Mouse (Mus musculus) myocyte (in vitro differentiated cells): ENCODE measurements around the gene Vpreb3. TPM values are rescaled to one million over a fixed set of nuclear protein-coding genes. Genes with fewer than 3 reads are reported as not detected.

ENCODE experiments used
- H3K27me3 ChIP-seq: one replicate; pipeline ENCODE4 v1.6.1; 2011; ENCODE audit not compliant: control insufficient read depth, insufficient read depth, insufficient read length
- H3K36me3 ChIP-seq: one replicate; pipeline ENCODE4 v1.6.1; 2011; ENCODE audit not compliant: control insufficient read depth, insufficient read depth
- H3K4me2 ChIP-seq: one replicate; pipeline ENCODE4 v1.6.1; 2011; ENCODE audit warnings: low read depth, control low read depth
- H3K4me3 ChIP-seq: one replicate; pipeline ENCODE4 v1.5.1; 2011; ENCODE audit warnings: mild to moderate bottlenecking, control low read depth, moderate library complexity
- H3K79me2 ChIP-seq: one replicate; pipeline ENCODE4 v1.6.1; 2011; ENCODE audit not compliant: control insufficient read depth, insufficient read depth
- H3ac ChIP-seq: one replicate; pipeline ENCODE4 v1.6.1; 2011; ENCODE audit not compliant: control insufficient read depth, insufficient read length
- CEBPB ChIP-seq: IDR thresholded peaks from 2 replicates; pipeline ENCODE4 v1.6.1; 2011; ENCODE audit warnings: mild to moderate bottlenecking, moderate library complexity; ENCODE audit not compliant: poor library complexity, insufficient read depth, severe bottlenecking
- E2F4 ChIP-seq: IDR thresholded peaks from one replicate; pipeline ENCODE4 v1.6.1; 2011; ENCODE audit warnings: mild to moderate bottlenecking, control low read depth, moderate library complexity; ENCODE audit not compliant: insufficient read depth
- MAX ChIP-seq: IDR thresholded peaks from one replicate; pipeline ENCODE4 v1.6.1; 2011; ENCODE audit warnings: low read depth, mild to moderate bottlenecking, control low read depth
- MYOD1 ChIP-seq, 3 experiments: IDR thresholded peaks; one replicate each; pipeline ENCODE4 v1.6.1; 2011; ENCODE audit warnings: control low read depth in 2 of 3, low read depth in 2 of 3, mild to moderate bottlenecking in 2 of 3, moderate library complexity in 1 of 3; ENCODE audit not compliant: insufficient read length in 2 of 3, control insufficient read depth in 1 of 3
- MYOG ChIP-seq, 3 experiments: IDR thresholded peaks; one replicate each; pipeline ENCODE4 v1.6.1; 2011; ENCODE audit warnings: control low read depth in 2 of 3, low read depth in 2 of 3, mild to moderate bottlenecking in 2 of 3; ENCODE audit not compliant: insufficient read length in 2 of 3, control insufficient read depth in 1 of 3, insufficient read depth in 1 of 3
- POLR2A ChIP-seq: IDR thresholded peaks from one replicate; pipeline ENCODE4 v1.6.1; 2011; ENCODE audit warnings: low read depth, mild to moderate bottlenecking, control low read depth, moderate library complexity; ENCODE audit not compliant: insufficient read length
- POLR2AphosphoS2 ChIP-seq: IDR thresholded peaks from one replicate; pipeline ENCODE4 v1.6.1; 2011; ENCODE audit warnings: low read depth, control low read depth; ENCODE audit not compliant: insufficient read length
- REST ChIP-seq: IDR thresholded peaks from one replicate; pipeline ENCODE4 v1.6.1; 2011; ENCODE audit warnings: mild to moderate bottlenecking, control low read depth, moderate library complexity; ENCODE audit not compliant: insufficient read depth, insufficient read length
- SRF ChIP-seq: IDR thresholded peaks from one replicate; pipeline ENCODE4 v1.6.1; 2011; ENCODE audit warnings: low read depth; ENCODE audit not compliant: control insufficient read depth, insufficient read length
- TCF12 ChIP-seq: IDR thresholded peaks from one replicate; pipeline ENCODE4 v1.6.1; 2011; ENCODE audit warnings: mild to moderate bottlenecking, control low read depth; ENCODE audit not compliant: poor library complexity, insufficient read depth, severe bottlenecking
- TCF3 ChIP-seq: IDR thresholded peaks from one replicate; pipeline ENCODE4 v1.6.1; 2011; ENCODE audit warnings: low read depth, control low read depth; ENCODE audit not compliant: insufficient read length
- USF1 ChIP-seq: IDR thresholded peaks from one replicate; pipeline ENCODE4 v1.6.1; 2011; ENCODE audit warnings: low read depth, mild to moderate bottlenecking, control low read depth, moderate library complexity
- polyA plus RNA-seq: library from polyadenylated mRNA; unstranded; fragments of >200 nt; fragmentation: generic; extraction: Trizol; gene quantifications from one replicate; pipeline ENCODE4 v1.2.1, GENCODE M21; 2012; ENCODE audit warnings: missing spikeins

Vpreb3 gene
- polyA plus RNA-seq, 1 experiment = 0.48 TPM

- H3K4me3 ChIP-seq = no peak overlapping the region
- no peaks in the 10 kb centered on the region for H3K27me3 ChIP-seq
- H3K4me2 ChIP-seq = peak overlapping the region; percentile 64
- TF ChIP-seq CEBPB (no peak), MYOG (IDR thresholded peaks at IDR 0.05; ENCODE audit: control insufficient read depth in 1 of 3, insufficient read depth in 1 of 3, insufficient read length in 2 of 3, low read depth in 2 of 3) (peak in 2 of 3 experiments; percentile 19 to 60)
- H3K79me2 ChIP-seq = peaks cover 10% of the 10 kb centered on the region
- H3ac ChIP-seq = no peak overlapping the region
- peaks cover 30% of the 10 kb centered on the region for H3K36me3 ChIP-seq
Measured at GRCm38 (mm10) chr10:75898039-75898564, 44.8 kb upstream of the Vpreb3 start.

GRCm38 (mm10) chr10:75898846-75899245, 44.0 kb upstream of the Vpreb3 start:
- peaks cover 10% of the 10 kb centered on the region for H3K79me2 ChIP-seq
- H3K36me3 ChIP-seq = peaks cover 36% of the 10 kb centered on the region
- no peak overlapping the region for H3K4me3 ChIP-seq
- H3K4me2 ChIP-seq = peak overlapping the region; percentile 64
- peak in 1 of 3 experiments; percentile 45 for TF ChIP-seq MYOG (IDR thresholded peaks at IDR 0.05; ENCODE audit: control insufficient read depth in 1 of 3, insufficient read depth in 1 of 3, insufficient read length in 2 of 3, low read depth in 2 of 3)
- no peak for TF ChIP-seq POLR2AphosphoS2
- no peak for TF ChIP-seq E2F4
- TF ChIP-seq REST = no peak
- no peak for TF ChIP-seq TCF12
- no peak for TF ChIP-seq MAX
- TF ChIP-seq TCF3 = no peak
- TF ChIP-seq CEBPB = no peak
- peak; percentile 24 for TF ChIP-seq POLR2A
- peak; percentile 36 for TF ChIP-seq SRF
- no peak for TF ChIP-seq MYOD1 (IDR thresholded peaks at IDR 0.05; ENCODE audit: control insufficient read depth in 1 of 3, insufficient read length in 2 of 3, low read depth in 2 of 3)
- TF ChIP-seq USF1 = no peak
- no peaks in the 10 kb centered on the region for H3K27me3 ChIP-seq
- H3ac ChIP-seq = no peak overlapping the region

GRCm38 (mm10) chr10:75904391-75904790, 38.5 kb upstream of the Vpreb3 start:
- no peak overlapping the region for H3K4me3 ChIP-seq
- H3ac ChIP-seq = no peak overlapping the region
- no peaks in the 10 kb centered on the region for H3K27me3 ChIP-seq
- H3K79me2 ChIP-seq = peaks cover 10% of the 10 kb centered on the region
- TF ChIP-seq POLR2A (no peak), REST (no peak), POLR2AphosphoS2 (no peak), MYOD1 (IDR thresholded peaks at IDR 0.05; ENCODE audit: control insufficient read depth in 1 of 3, insufficient read length in 2 of 3, low read depth in 2 of 3) (no peak), TCF3 (no peak), E2F4 (no peak), TCF12 (no peak), MYOG (IDR thresholded peaks at IDR 0.05; ENCODE audit: control insufficient read depth in 1 of 3, insufficient read depth in 1 of 3, insufficient read length in 2 of 3, low read depth in 2 of 3) (no peak), CEBPB (no peak), MAX (no peak), USF1 (no peak)
- H3K36me3 ChIP-seq = peaks cover 72% of the 10 kb centered on the region
- H3K4me2 ChIP-seq = no peak overlapping the region

GRCm38 (mm10) chr10:75906882-75907281, 36.0 kb upstream of the Vpreb3 start:
- Histone ChIP-seq H3K27me3 (no peaks in the 10 kb centered on the region), H3K4me2 (no peak overlapping the region), H3K4me3 (no peak overlapping the region), H3ac (no peak overlapping the region), H3K79me2 (peaks cover 6% of the 10 kb centered on the region), H3K36me3 (peaks cover 83% of the 10 kb centered on the region)
- TF ChIP-seq REST (no peak), SRF (no peak), MYOG (IDR thresholded peaks at IDR 0.05; ENCODE audit: control insufficient read depth in 1 of 3, insufficient read depth in 1 of 3, insufficient read length in 2 of 3, low read depth in 2 of 3) (no peak), TCF3 (no peak), USF1 (no peak), CEBPB (no peak), E2F4 (no peak), TCF12 (no peak), MAX (no peak), POLR2A (no peak), MYOD1 (IDR thresholded peaks at IDR 0.05; ENCODE audit: control insufficient read depth in 1 of 3, insufficient read length in 2 of 3, low read depth in 2 of 3) (no peak), POLR2AphosphoS2 (no peak)

GRCm38 (mm10) chr10:75910698-75911097, 32.2 kb upstream of the Vpreb3 start:
- Histone ChIP-seq H3K36me3 (peaks cover 54% of the 10 kb centered on the region), H3K4me2 (no peak overlapping the region), H3K79me2 (peaks cover 16% of the 10 kb centered on the region), H3ac (no peak overlapping the region), H3K4me3 (no peak overlapping the region), H3K27me3 (no peaks in the 10 kb centered on the region)
- no peak for TF ChIP-seq USF1
- no peak for TF ChIP-seq E2F4
- no peak for TF ChIP-seq SRF
- TF ChIP-seq MAX = no peak
